Mouse (Mus musculus): ENCODE measurements at regions not wholly inside any gene's neighbourhood (a gene's known extent, or its start where the extent isn't known, plus 50 kb on each side); places are given as distances from the start of the nearest gene placed in this dataset.

DNA sequence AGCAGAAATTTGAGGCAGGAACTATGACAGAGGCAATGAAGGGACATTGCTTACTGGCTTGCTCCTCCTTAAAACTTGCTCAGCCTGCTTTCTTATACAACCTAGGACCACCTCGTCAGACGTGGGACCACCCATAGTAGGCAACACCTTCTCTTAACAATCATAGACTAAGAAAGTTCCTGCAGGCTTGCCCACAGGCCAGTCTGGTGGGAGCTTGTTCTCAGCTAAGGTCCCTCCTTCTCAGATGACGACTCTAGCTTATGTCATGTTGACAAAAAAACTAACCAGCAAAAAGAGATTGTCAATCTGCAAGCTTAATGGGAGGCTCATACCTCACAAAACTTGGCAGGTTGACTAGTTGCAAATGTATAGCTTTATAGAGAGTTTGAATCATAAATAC lies 56.5 kb upstream of the Lsm6 start:
- no peak for DNase-seq (ENCODE audit: low spot score in 2 of 2)

GRCm38 (mm10) chr8:78889708-78890107 lies 68.8 kb upstream of the Lsm6 start:
- DNase-seq (ENCODE audit: low spot score in 2 of 2) = no peak

DNA sequence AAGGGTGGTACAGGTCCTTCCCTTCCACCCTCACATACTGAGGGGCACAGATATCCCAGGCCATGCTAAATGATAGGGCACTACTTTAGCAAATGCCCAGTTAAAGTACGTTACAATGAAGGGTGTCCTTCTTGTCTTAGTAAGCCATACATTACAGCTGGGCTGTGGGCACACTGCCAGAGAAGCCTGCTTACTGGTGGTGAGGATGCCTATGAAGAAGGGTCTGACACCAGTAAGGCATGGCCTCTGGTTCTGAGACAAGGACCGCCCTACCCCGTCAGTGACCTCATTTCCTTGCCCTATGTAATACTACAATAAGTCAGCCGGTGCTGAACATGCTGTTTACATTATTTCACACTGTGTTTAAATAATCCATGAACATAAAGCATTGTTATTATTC lies 69.6 kb upstream of the Lsm6 start:
- no peak for DNase-seq (ENCODE audit: low spot score in 2 of 2)

DNA sequence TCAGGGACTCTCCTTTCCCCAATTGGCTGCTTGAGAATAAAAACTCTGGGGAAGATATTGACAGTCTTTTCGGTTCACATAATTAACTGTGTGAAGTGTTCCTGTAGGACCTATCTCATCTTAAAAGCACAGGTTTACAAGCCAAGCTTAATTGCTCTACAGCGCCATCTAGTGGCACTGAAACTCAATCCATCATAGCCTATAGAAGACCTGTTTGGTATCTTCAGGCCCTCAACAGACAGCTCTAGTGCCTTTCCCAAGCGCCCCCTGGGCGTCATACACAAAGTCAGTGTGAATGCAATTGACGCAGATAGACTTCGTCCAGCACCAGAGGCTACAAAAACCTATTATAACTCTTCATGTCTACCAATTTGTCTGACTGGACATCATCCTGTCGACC lies 78.9 kb upstream of the Lsm6 start:
- DNase-seq (ENCODE audit: low spot score in 2 of 2) = peak; percentile 70 to 81

GRCm38 (mm10) chr8:78903034-78903433 lies 82.1 kb upstream of the Lsm6 start:
- DNase-seq (ENCODE audit: low spot score in 2 of 2) = no peak

- no peak for DNase-seq (ENCODE audit: low spot score in 2 of 2)
Observed at GRCm38 (mm10) chr8:78907918-78908317, 87.0 kb upstream of the Lsm6 start.

GRCm38 (mm10) chr8:78911288-78911873 lies 90.4 kb upstream of the Lsm6 start:
- no peak for DNase-seq (ENCODE audit: low spot score in 2 of 2)

DNA sequence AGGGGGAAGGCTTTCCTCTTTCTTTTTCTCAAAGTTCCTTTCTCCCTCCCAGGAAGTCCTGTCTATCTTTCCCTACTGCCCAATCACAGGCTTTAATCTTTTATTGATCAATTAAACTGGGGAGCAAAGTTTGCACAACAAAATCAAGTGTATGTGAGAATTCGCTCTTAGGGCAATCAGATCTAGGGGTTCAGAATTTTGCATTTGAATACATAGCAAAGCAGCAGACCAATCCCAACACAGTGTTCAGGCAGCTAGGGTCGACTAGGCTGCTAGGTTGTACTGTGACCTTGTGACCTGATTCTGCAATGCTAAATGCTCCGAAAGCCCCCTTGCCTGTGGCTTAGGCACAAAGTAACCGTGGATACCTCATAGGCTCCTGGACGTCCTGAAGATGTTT lies 91.5 kb upstream of the Lsm6 start:
- no peak for DNase-seq (ENCODE audit: low spot score in 2 of 2)

GRCm38 (mm10) chr8:78913823-78914222 lies 92.9 kb upstream of the Lsm6 start:
- DNase-seq (ENCODE audit: low spot score in 2 of 2) = no peak

DNA sequence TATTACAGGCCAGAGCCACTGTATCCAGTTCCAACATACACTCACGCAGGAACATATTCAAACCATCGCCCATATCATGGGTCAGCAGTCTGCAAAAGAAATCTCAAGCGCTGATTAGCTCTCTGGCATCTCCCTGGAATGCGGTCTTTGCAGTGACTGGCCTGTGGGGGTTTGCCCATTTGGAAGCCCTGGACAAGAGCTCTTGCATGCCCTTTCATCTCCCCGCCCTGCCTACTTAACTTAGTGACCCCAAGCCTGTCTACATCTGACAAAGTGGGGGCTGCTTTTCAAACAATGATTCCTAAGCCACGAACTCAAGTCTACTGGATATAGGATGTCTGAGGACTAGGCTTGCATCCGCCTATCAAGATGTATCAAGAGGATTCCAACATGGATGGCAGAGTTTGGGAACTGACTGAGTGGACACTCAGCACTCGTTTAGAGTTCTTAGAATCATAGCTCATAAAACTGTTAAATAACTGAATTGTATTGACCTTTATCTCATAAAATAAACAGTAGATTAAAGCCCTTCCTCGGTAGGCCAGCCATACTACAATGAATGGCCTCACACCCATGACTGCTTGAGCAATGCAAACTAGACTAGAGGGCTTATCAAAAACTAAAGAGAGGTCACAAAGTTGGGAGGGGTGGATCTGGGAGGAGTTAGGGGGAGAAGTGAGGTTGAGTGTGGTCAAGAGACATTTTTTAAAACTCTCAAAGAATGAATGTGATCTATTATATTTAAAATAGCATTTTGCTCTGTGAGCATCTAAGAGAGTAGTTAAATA lies 97.4 kb upstream of the Zfp827 start:
- DNase-seq (ENCODE audit: low spot score in 2 of 2) = no peak

- DNase-seq (ENCODE audit: low spot score in 2 of 2) = no peak
Observed at GRCm38 (mm10) chr8:78932069-78932468, 96.2 kb upstream of the Zfp827 start.

- no peak for DNase-seq (ENCODE audit: low spot score in 2 of 2)
Observed at GRCm38 (mm10) chr8:78940049-78940448, 88.2 kb upstream of the Zfp827 start.

DNA sequence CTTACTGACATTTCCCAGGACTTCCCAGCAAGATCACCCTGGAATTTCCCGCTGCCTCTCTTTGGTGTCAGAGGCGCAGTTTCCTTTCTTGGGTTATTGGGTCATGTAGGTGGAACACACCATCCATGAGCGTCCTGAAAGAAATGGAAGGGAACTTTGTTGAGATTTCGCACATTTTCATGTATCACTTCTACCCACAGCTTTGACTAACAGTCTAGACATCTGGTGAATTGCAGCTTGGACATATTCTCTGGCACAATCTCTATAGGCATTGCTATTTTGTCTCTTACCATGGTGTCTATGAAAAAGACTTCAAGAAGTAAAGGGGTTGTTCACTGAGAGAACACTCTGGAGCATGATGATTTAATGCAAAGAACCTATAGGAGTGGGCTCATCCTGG lies 86.7 kb upstream of the Zfp827 start:
- DNase-seq (ENCODE audit: low spot score in 2 of 2) = peak in 1 of 2 experiments; percentile 18

DNA sequence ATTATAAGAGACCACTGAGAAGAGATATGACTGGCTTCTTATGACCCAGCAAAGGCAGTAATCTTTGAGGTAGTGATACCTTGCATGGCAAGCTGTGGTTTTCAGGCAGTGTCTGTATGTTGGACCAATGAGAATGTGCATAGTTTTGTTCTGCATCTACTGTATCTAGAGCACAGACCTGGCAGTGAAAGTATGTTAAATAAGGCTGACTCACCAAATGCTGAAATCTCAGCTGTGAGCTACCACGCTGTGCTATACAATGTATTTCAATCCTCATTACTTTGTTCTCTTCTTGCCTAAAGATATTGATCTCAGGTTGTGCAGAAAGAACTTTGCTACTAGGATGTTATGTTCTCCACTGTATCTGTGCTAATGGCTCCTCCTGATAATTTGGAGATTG lies 83.9 kb upstream of the Zfp827 start:
- DNase-seq (ENCODE audit: low spot score in 2 of 2) = no peak

- no peak for DNase-seq (ENCODE audit: low spot score in 2 of 2)
Observed at GRCm38 (mm10) chr8:78945607-78946006, 82.6 kb upstream of the Zfp827 start.

DNA sequence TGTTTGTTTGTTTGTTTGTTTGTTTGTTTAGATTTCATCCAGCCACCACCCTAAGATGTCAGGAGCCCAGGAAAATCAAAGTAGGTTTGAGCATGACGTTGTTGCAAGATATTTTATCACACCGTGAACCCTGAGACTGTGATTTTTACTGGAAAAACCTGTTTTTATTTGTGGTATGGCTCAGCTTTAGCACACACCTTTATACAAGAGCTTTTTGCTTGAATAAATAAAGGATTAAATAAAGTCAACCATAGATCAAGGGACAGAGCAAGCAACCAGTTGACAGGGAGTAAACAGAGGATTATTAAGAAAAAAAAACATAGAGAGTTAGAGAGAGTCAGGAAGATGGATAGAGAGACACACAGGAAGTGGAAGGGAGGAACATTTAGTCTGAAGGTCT lies 82.2 kb upstream of the Zfp827 start:
- no peak for DNase-seq (ENCODE audit: low spot score in 2 of 2)

- DNase-seq (ENCODE audit: low spot score in 2 of 2) = no peak
Observed at GRCm38 (mm10) chr8:78975034-78975433, 53.2 kb upstream of the Zfp827 start.
